Mouse (Mus musculus) G1E (cell line): ENCODE results near the gene Gpr18.

ENCODE experiments used
- CTCF ChIP-seq: IDR thresholded peaks from 2 replicates; pipeline ENCODE4 v1.5.1; 2012; ENCODE audit warnings: low read depth, low read length, inconsistent platforms, mixed read lengths
- GATA1 ChIP-seq: IDR thresholded peaks from 2 replicates; pipeline ENCODE4 v1.6.1; 2012; ENCODE audit warnings: borderline replicate concordance, low read length, inconsistent platforms, mixed read lengths
- POLR2AphosphoS5 ChIP-seq: IDR thresholded peaks from 2 replicates; pipeline ENCODE4 v1.6.1; 2012; ENCODE audit warnings: low read depth, low read length, inconsistent platforms; ENCODE audit not compliant: insufficient replicate concordance
- TAL1 ChIP-seq: conservative IDR thresholded peaks from 2 replicates; pipeline ENCODE4 v1.6.1; 2012; ENCODE audit warnings: low read depth, low read length, inconsistent platforms, mixed read lengths

- TF ChIP-seq TAL1 (no peak), CTCF (no peak), GATA1 (no peak), POLR2AphosphoS5 (no peak)
These were observed 21.0 kb downstream of the Gpr18 start for GRCm38 (mm10) chr14:121894511-121895135.
